7 mouse cellular contexts compared by ENCODE assay signal in the genomic region with DNA sequence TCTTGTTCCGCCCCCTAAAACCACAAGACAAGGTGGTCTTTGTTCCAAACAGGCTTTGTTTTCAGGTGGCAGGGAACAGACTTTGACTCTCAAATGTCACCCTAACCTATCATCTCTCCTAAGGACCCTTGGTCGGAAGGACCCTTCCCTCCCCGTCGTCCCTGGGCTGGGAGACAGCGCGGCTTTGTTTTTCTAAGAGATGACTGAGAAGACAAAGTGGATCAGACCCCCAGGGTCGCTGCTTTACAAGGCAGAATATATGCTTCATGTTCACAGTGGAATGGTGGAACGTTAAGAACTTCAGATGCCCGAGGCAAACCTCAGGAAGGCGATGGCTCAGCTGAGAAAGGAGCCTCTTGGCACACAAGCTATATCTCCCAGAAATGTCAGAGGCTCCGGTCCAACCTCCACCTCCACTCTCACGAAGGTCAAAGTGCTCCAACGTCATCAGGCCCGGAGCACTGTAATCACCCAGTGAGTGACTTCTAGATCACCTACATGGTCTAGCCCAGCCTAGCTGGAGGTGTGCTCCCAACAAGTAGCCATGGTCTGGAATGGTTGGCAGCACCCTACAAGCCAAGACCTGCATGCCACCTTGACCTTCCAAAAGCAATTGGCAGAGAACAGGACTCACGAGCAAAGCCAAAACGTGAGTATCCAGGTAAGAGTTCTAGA. TPM values are rescaled to one million over a fixed set of nuclear protein-coding genes. Genes with fewer than 3 reads are reported as not detected.
A peak's percentile ranks its signal among the peaks of the same experiment; 100 is the strongest.
DNase-seq lines count a peak whose midpoint lies in the region; ATAC-seq lines count a peak whose summit lies in the region.

No protein-coding gene starts in this region.

- H3K36me3 ChIP-seq in neural tube, embryonic 11.5 days (ENCODE audit: control insufficient read depth, insufficient read depth, low read length), result no peaks in the 10 kb centered on the region
- H3K36me3 ChIP-seq in forebrain, embryonic 14.5 days (ENCODE audit: control insufficient read depth, insufficient read depth, low read length), result no peaks in the 10 kb centered on the region
- H3K36me3 ChIP-seq in limb, embryonic 13.5 days, result no peaks in the 10 kb centered on the region

- WGBS in neural tube, embryonic 11.5 days, result 18% methylated on average over 16 of the region's 16 CpGs
- 28% methylated on average over 16 of the region's 16 CpGs for WGBS in forebrain, embryonic 14.5 days
- WGBS in limb, embryonic 13.5 days, result 19% methylated on average over 16 of the region's 16 CpGs

- no peak for ATAC-seq in neural tube, embryonic 11.5 days (ENCODE audit: insufficient read depth, low FRiP score, low TSS enrichment)
- ATAC-seq in forebrain, embryonic 14.5 days, result no peak
- ATAC-seq in limb, embryonic 13.5 days (ENCODE audit: low FRiP score, low read depth), result no peak

- no peaks in the 10 kb centered on the region for H3K9me3 ChIP-seq in neural tube, embryonic 11.5 days (ENCODE audit: control insufficient read depth, low read length)
- no peaks in the 10 kb centered on the region for H3K9me3 ChIP-seq in forebrain, embryonic 14.5 days (replicated peaks; ENCODE audit: control insufficient read depth, low read length)
- no peaks in the 10 kb centered on the region for H3K9me3 ChIP-seq in limb, embryonic 13.5 days

- H3K27ac ChIP-seq in neural tube, embryonic 11.5 days (ENCODE audit: low read depth, low read length), result peak overlapping the region; percentile 83
- peak overlapping the region; percentile 78; the same call in 1 of the 2 replicates for H3K27ac ChIP-seq in forebrain, embryonic 14.5 days (ENCODE audit: low read depth, low read length)
- peak overlapping the region; percentile 97 for H3K27ac ChIP-seq in limb, embryonic 13.5 days

- no peaks in the 10 kb centered on the region for H3K27me3 ChIP-seq in neural tube, embryonic 11.5 days (ENCODE audit: control insufficient read depth, insufficient read depth, low read length)
- no peaks in the 10 kb centered on the region for H3K27me3 ChIP-seq in forebrain, embryonic 14.5 days (replicated peaks; ENCODE audit: control insufficient read depth, insufficient read depth, low read length)
- no peaks in the 10 kb centered on the region for H3K27me3 ChIP-seq in limb, embryonic 13.5 days

- peaks cover 58% of the 10 kb centered on the region for H3K4me1 ChIP-seq in neural tube, embryonic 11.5 days (ENCODE audit: control insufficient read depth, insufficient read depth, low read length)
- peaks cover 53% of the 10 kb centered on the region for H3K4me1 ChIP-seq in forebrain, embryonic 14.5 days (ENCODE audit: control insufficient read depth, insufficient read depth, low read length)
- peaks cover 95% of the 10 kb centered on the region for H3K4me1 ChIP-seq in limb, embryonic 13.5 days

- peak overlapping the region; percentile 9 for H3K4me2 ChIP-seq in neural tube, embryonic 11.5 days (ENCODE audit: low read depth)
- H3K4me2 ChIP-seq in forebrain, embryonic 14.5 days (ENCODE audit: low read length), result peak overlapping the region; percentile 32; the same call in 1 of the 2 replicates
- peak overlapping the region; percentile 65 for H3K4me2 ChIP-seq in limb, embryonic 13.5 days (replicated peaks)

- no peak overlapping the region for H3K4me3 ChIP-seq in neural tube, embryonic 11.5 days (ENCODE audit: low read depth, low read length)
- H3K4me3 ChIP-seq in forebrain, embryonic 14.5 days (ENCODE audit: low read depth, low read length), result no peak overlapping the region
- peak overlapping the region; percentile 24 for H3K4me3 ChIP-seq in limb, embryonic 13.5 days

- peak overlapping the region; percentile 63 for H3K9ac ChIP-seq in neural tube, embryonic 11.5 days (ENCODE audit: low read length)
- peak overlapping the region; percentile 58 for H3K9ac ChIP-seq in forebrain, embryonic 14.5 days (ENCODE audit: low read length)
- H3K9ac ChIP-seq in limb, embryonic 13.5 days, result peak overlapping the region; percentile 62; the same call in 1 of the 2 replicates

- no peak for DNase-seq in neural tube, embryonic 11.5 days (ENCODE audit: low spot score)
- DNase-seq in neural tube, embryonic 10.5 days (ENCODE audit: extremely low spot score, low spot score), result no peak
- no peak for DNase-seq in forebrain, embryonic 14.5 days (ENCODE audit: low spot score)
- DNase-seq in gastrocnemius, postnatal 10 days, result no peak
- DNase-seq in layer of hippocampus, postnatal 10 days (ENCODE audit: low spot score in 2 of 2), result no peak
- no peak for DNase-seq in left cerebral cortex, adult 18-20 months (ENCODE audit: low spot score in 2 of 2)

RNA-seq across cellular contexts. Expression of gene Ptk7, which starts 9.5 kb away (rescaled TPM):
- polyA plus RNA-seq in neural tube, embryonic 11.5 days (2014; fragmentation: Nextera tagmentation; extraction: Ambion mirVana), result 32.9 and 35.8 TPM in 2 replicates
- 15.3 and 19.0 TPM in 2 replicates for polyA plus RNA-seq in forebrain, embryonic 14.5 days (2014; fragmentation: Nextera tagmentation; extraction: Ambion mirVana)
- polyA plus RNA-seq in limb, embryonic 13.5 days (2015; fragmentation: Nextera tagmentation; extraction: Ambion mirVana), result 128 and 138 TPM in 2 replicates
- total RNA-seq in gastrocnemius, postnatal 10 days (2021), result 10 to 100 TPM; 12.6 to 19.3 TPM
- 10 to 100 TPM; 16.4 to 18.9 TPM for total RNA-seq in layer of hippocampus, postnatal 10 days (2021)
- 10 to 100 TPM in 1 of 2 experiments, 1 to 10 TPM in 1; 9.5 to 10.1 TPM for total RNA-seq in left cerebral cortex, adult 18-20 months (2021)

RNA-seq across cellular contexts. Expression of gene Klc4, which starts 26.0 kb away (rescaled TPM):
- 36.4 and 38.4 TPM in 2 replicates for polyA plus RNA-seq in neural tube, embryonic 11.5 days (2014; fragmentation: Nextera tagmentation; extraction: Ambion mirVana)
- polyA plus RNA-seq in forebrain, embryonic 14.5 days (2014; fragmentation: Nextera tagmentation; extraction: Ambion mirVana), result 34.7 and 38.8 TPM in 2 replicates
- 26.4 and 26.5 TPM in 2 replicates for polyA plus RNA-seq in limb, embryonic 13.5 days (2015; fragmentation: Nextera tagmentation; extraction: Ambion mirVana)
- 10 to 100 TPM; 18.7 to 19.5 TPM for total RNA-seq in gastrocnemius, postnatal 10 days (2021)
- 10 to 100 TPM; 13.4 to 14.0 TPM for total RNA-seq in layer of hippocampus, postnatal 10 days (2021)
- 10 to 100 TPM; 24.3 to 26.2 TPM for total RNA-seq in left cerebral cortex, adult 18-20 months (2021)

RNA-seq across cellular contexts. Expression of gene Mrpl2, which starts 26.2 kb away (rescaled TPM):
- polyA plus RNA-seq in neural tube, embryonic 11.5 days (2014; fragmentation: Nextera tagmentation; extraction: Ambion mirVana), result 104 and 113 TPM in 2 replicates
- 83.3 and 108 TPM in 2 replicates for polyA plus RNA-seq in forebrain, embryonic 14.5 days (2014; fragmentation: Nextera tagmentation; extraction: Ambion mirVana)
- polyA plus RNA-seq in limb, embryonic 13.5 days (2015; fragmentation: Nextera tagmentation; extraction: Ambion mirVana), result 104 and 106 TPM in 2 replicates
- total RNA-seq in gastrocnemius, postnatal 10 days (2021), result 100 to 1,000 TPM; 101 to 117 TPM
- 10 to 100 TPM; 52.4 to 54.0 TPM for total RNA-seq in layer of hippocampus, postnatal 10 days (2021)
- 10 to 100 TPM; 51.8 to 53.0 TPM for total RNA-seq in left cerebral cortex, adult 18-20 months (2021)

RNA-seq across cellular contexts. Expression of gene Cul7, which starts 30.3 kb away (rescaled TPM):
- 31.7 and 37.0 TPM in 2 replicates for polyA plus RNA-seq in neural tube, embryonic 11.5 days (2014; fragmentation: Nextera tagmentation; extraction: Ambion mirVana)
- 28.3 and 30.2 TPM in 2 replicates for polyA plus RNA-seq in forebrain, embryonic 14.5 days (2014; fragmentation: Nextera tagmentation; extraction: Ambion mirVana)
- 63.2 and 66.0 TPM in 2 replicates for polyA plus RNA-seq in limb, embryonic 13.5 days (2015; fragmentation: Nextera tagmentation; extraction: Ambion mirVana)
- total RNA-seq in gastrocnemius, postnatal 10 days (2021), result 10 to 100 TPM; 39.8 to 50.5 TPM
- 10 to 100 TPM; 33.6 to 35.0 TPM for total RNA-seq in layer of hippocampus, postnatal 10 days (2021)
- 10 to 100 TPM; 26.1 to 27.1 TPM for total RNA-seq in left cerebral cortex, adult 18-20 months (2021)

RNA-seq across cellular contexts. Expression of gene Rrp36, which starts 54.3 kb away (rescaled TPM):
- polyA plus RNA-seq in neural tube, embryonic 11.5 days (2014; fragmentation: Nextera tagmentation; extraction: Ambion mirVana), result 49.8 and 53.5 TPM in 2 replicates
- 30.1 and 31.4 TPM in 2 replicates for polyA plus RNA-seq in forebrain, embryonic 14.5 days (2014; fragmentation: Nextera tagmentation; extraction: Ambion mirVana)
- polyA plus RNA-seq in limb, embryonic 13.5 days (2015; fragmentation: Nextera tagmentation; extraction: Ambion mirVana), result 67.6 and 73.9 TPM in 2 replicates
- 10 to 100 TPM; 12.8 to 18.2 TPM for total RNA-seq in gastrocnemius, postnatal 10 days (2021)
- 10 to 100 TPM; 18.0 to 20.7 TPM for total RNA-seq in layer of hippocampus, postnatal 10 days (2021)
- total RNA-seq in left cerebral cortex, adult 18-20 months (2021), result 10 to 100 TPM; 17.1 to 17.2 TPM

Comparison
In these comparisons a context has a peak if more than half of its experiments do, and no peak if none do; other contexts are left out.
1. H3K4me2 ChIP-seq: peak in every context shown above with its lines; median percentile 65 in limb, embryonic 13.5 days; 32 in forebrain, embryonic 14.5 days; 9 in neural tube, embryonic 11.5 days.